Mouse (Mus musculus): ENCODE results near the gene Rnf224. TPM values are rescaled to one million over a fixed set of nuclear protein-coding genes. Genes with fewer than 3 reads are reported as not detected.
"Not testable (repeated sequence)": the region's sequence is repeated elsewhere in the genome, so short reads cannot be mapped to it uniquely, and the experiment has no call there.

The Rnf224 gene
- polyA plus RNA-seq, 1 experiment from 2014 or later: not detected

GRCm38 (mm10) chr2:25261870-25262269, 25.3 kb upstream of the Rnf224 start:
- H3K9ac ChIP-seq: peak overlapping the region; percentile 61
- no peaks in the 10 kb centered on the region for H3K9me3 ChIP-seq (ENCODE audit: control insufficient read depth, low read length)
- H3K27me3 ChIP-seq (ENCODE audit: control insufficient read depth, insufficient read depth, low read length): 0 out of 2 replicates have a peak, but pooled peaks cover 6% of the 10 kb centered on the region
- ATAC-seq (ENCODE audit: low FRiP score): no peak
- peaks cover 37% of the 10 kb centered on the region for H3K4me1 ChIP-seq (replicated peaks; ENCODE audit: control insufficient read depth, insufficient read depth, low read length)
- no peaks in the 10 kb centered on the region for H3K36me3 ChIP-seq (replicated peaks; ENCODE audit: control insufficient read depth, insufficient read depth)
- H3K4me2 ChIP-seq (replicated peaks): peak overlapping the region; percentile 100
- no peak for DNase-seq (ENCODE audit: low spot score)
- 54% methylated on average over 11 of the region's 12 CpGs for WGBS
- peak overlapping the region; percentile 80 for H3K27ac ChIP-seq
- H3K4me3 ChIP-seq (replicated peaks; ENCODE audit: low read length): peak overlapping the region; percentile 84

- Histone ChIP-seq H3K27me3 (ENCODE audit: control insufficient read depth, insufficient read depth, low read length) (0 out of 2 replicates have a peak, but pooled peaks cover under 1% of the 10 kb centered on the region), H3K27ac (no peak overlapping the region), H3K4me2 (replicated peaks) (no peak overlapping the region), H3K9ac (no peak overlapping the region), H3K9me3 (ENCODE audit: control insufficient read depth, low read length) (no peaks in the 10 kb centered on the region), H3K4me3 (replicated peaks; ENCODE audit: low read length) (no peak overlapping the region), H3K4me1 (replicated peaks; ENCODE audit: control insufficient read depth, insufficient read depth, low read length) (peaks cover 23% of the 10 kb centered on the region), H3K36me3 (replicated peaks; ENCODE audit: control insufficient read depth, insufficient read depth) (no peaks in the 10 kb centered on the region)
- ATAC-seq (ENCODE audit: low FRiP score): no peak
- WGBS: 47% methylated on average over 2 of the region's 2 CpGs
- DNase-seq (ENCODE audit: low spot score): no peak
Observed at GRCm38 (mm10) chr2:25258887-25259286, 22.3 kb upstream of the Rnf224 start.

- H3K9ac ChIP-seq; DNase-seq (ENCODE audit: low spot score); ATAC-seq (ENCODE audit: low FRiP score); H3K36me3 ChIP-seq (replicated peaks; ENCODE audit: control insufficient read depth, insufficient read depth); H3K4me3 ChIP-seq (replicated peaks; ENCODE audit: low read length); H3K4me2 ChIP-seq (replicated peaks); H3K9me3 ChIP-seq (ENCODE audit: control insufficient read depth, low read length); H3K27ac ChIP-seq; H3K27me3 ChIP-seq (ENCODE audit: control insufficient read depth, insufficient read depth, low read length): not testable (repeated sequence)
- 91% methylated on average over 5 of the region's 5 CpGs for WGBS
- H3K4me1 ChIP-seq (replicated peaks; ENCODE audit: control insufficient read depth, insufficient read depth, low read length): peaks cover 15% of the 10 kb centered on the region
Observed at GRCm38 (mm10) chr2:25257250-25257649, 20.7 kb upstream of the Rnf224 start.

- Histone ChIP-seq H3K4me2 (replicated peaks) (peak overlapping the region; percentile 100), H3K9ac (peak overlapping the region; percentile 73), H3K4me3 (replicated peaks; ENCODE audit: low read length) (peak overlapping the region; percentile 70), H3K36me3 (replicated peaks; ENCODE audit: control insufficient read depth, insufficient read depth) (peaks cover 12% of the 10 kb centered on the region), H3K4me1 (replicated peaks; ENCODE audit: control insufficient read depth, insufficient read depth, low read length) (peaks cover 15% of the 10 kb centered on the region)
- not testable (repeated sequence) for H3K9me3 ChIP-seq (ENCODE audit: control insufficient read depth, low read length); H3K27ac ChIP-seq; DNase-seq (ENCODE audit: low spot score); ATAC-seq (ENCODE audit: low FRiP score); H3K27me3 ChIP-seq (ENCODE audit: control insufficient read depth, insufficient read depth, low read length)
- 61% methylated on average over 11 of the region's 12 CpGs for WGBS
Observed at GRCm38 (mm10) chr2:25256443-25257109, 20.0 kb upstream of the Rnf224 start.

GRCm38 (mm10) chr2:25255284-25255779, 18.7 kb upstream of the Rnf224 start, which contains the start of gene Tmem203:
TSS of gene Tmem203 (plus strand) at chr2:25255439.
- DNase-seq (ENCODE audit: low spot score) (peak; percentile 94), ATAC-seq (ENCODE audit: low FRiP score) (peak; percentile 90)
- H3K36me3 ChIP-seq (replicated peaks; ENCODE audit: control insufficient read depth, insufficient read depth): peaks cover 23% of the 10 kb centered on the region
- peak within 1 kb of the TSS; percentile 73 for H3K9ac ChIP-seq
- H3K27me3 ChIP-seq (ENCODE audit: control insufficient read depth, insufficient read depth, low read length): no peaks in the 10 kb centered on the region
- H3K27ac ChIP-seq: peak within 1 kb of the TSS; percentile 72
- H3K9me3 ChIP-seq (ENCODE audit: control insufficient read depth, low read length): no peaks in the 10 kb centered on the region
- under 1% methylated on average over 39 of the region's 39 CpGs for whole genome bisulfite sequencing
- peaks cover 15% of the 10 kb centered on the region for H3K4me1 ChIP-seq (replicated peaks; ENCODE audit: control insufficient read depth, insufficient read depth, low read length)
- H3K4me2 ChIP-seq (replicated peaks): peak within 1 kb of the TSS; percentile 100
- peak within 1 kb of the TSS; percentile 70 for H3K4me3 ChIP-seq (replicated peaks; ENCODE audit: low read length)

- ATAC-seq (ENCODE audit: low FRiP score): no peak
- Histone ChIP-seq H3K36me3 (replicated peaks; ENCODE audit: control insufficient read depth, insufficient read depth) (peaks cover 52% of the 10 kb centered on the region), H3K4me2 (replicated peaks) (no peak overlapping the region), H3K27ac (no peak overlapping the region), H3K4me1 (replicated peaks; ENCODE audit: control insufficient read depth, insufficient read depth, low read length) (peaks cover 15% of the 10 kb centered on the region), H3K9ac (no peak overlapping the region), H3K4me3 (replicated peaks; ENCODE audit: low read length) (no peak overlapping the region), H3K9me3 (ENCODE audit: control insufficient read depth, low read length) (no peaks in the 10 kb centered on the region), H3K27me3 (ENCODE audit: control insufficient read depth, insufficient read depth, low read length) (no peaks in the 10 kb centered on the region)
- 93% methylated on average over 1 of the region's 1 CpGs for WGBS
- no peak for DNase-seq (ENCODE audit: low spot score)
Observed at GRCm38 (mm10) chr2:25252331-25252730, 15.7 kb upstream of the Rnf224 start.

- no peak for ATAC-seq (ENCODE audit: low FRiP score)
- peaks cover 70% of the 10 kb centered on the region for H3K36me3 ChIP-seq (replicated peaks; ENCODE audit: control insufficient read depth, insufficient read depth)
Observed at GRCm38 (mm10) chr2:25246183-25247072, 9.8 kb upstream of the Rnf224 start, which contains the start of gene AL732309.1. TSS of gene AL732309.1 (minus strand) at chr2:25246863.

GRCm38 (mm10) chr2:25244144-25244543, 7.6 kb upstream of the Rnf224 start:
- H3K4me2 ChIP-seq (replicated peaks): no peak overlapping the region
- DNase-seq (ENCODE audit: low spot score) (no peak), ATAC-seq (ENCODE audit: low FRiP score) (no peak)
- H3K27ac ChIP-seq: no peak overlapping the region
- WGBS: 91% methylated on average over 4 of the region's 4 CpGs
- H3K27me3 ChIP-seq (ENCODE audit: control insufficient read depth, insufficient read depth, low read length): no peaks in the 10 kb centered on the region
- H3K36me3 ChIP-seq (replicated peaks; ENCODE audit: control insufficient read depth, insufficient read depth): peaks cover 49% of the 10 kb centered on the region
- peaks cover 22% of the 10 kb centered on the region for H3K4me1 ChIP-seq (replicated peaks; ENCODE audit: control insufficient read depth, insufficient read depth, low read length)
- no peak overlapping the region for H3K4me3 ChIP-seq (replicated peaks; ENCODE audit: low read length)
- no peaks in the 10 kb centered on the region for H3K9me3 ChIP-seq (ENCODE audit: control insufficient read depth, low read length)
- no peak overlapping the region for H3K9ac ChIP-seq

More at GRCm38 (mm10) chr2:25246183-25247072, 9.8 kb upstream of the Rnf224 start, which contains the start of gene AL732309.1:
- Histone ChIP-seq H3K4me3 (replicated peaks; ENCODE audit: low read length) (no peak within 1 kb of the TSS), H3K9me3 (ENCODE audit: control insufficient read depth, low read length) (no peaks in the 10 kb centered on the region), H3K4me1 (replicated peaks; ENCODE audit: control insufficient read depth, insufficient read depth, low read length) (peaks cover 16% of the 10 kb centered on the region), H3K4me2 (replicated peaks) (no peak within 1 kb of the TSS), H3K27ac (no peak within 1 kb of the TSS), H3K27me3 (ENCODE audit: control insufficient read depth, insufficient read depth, low read length) (no peaks in the 10 kb centered on the region), H3K9ac (no peak within 1 kb of the TSS)
- 95% methylated on average over 10 of the region's 10 CpGs for WGBS
- DNase-seq (ENCODE audit: low spot score): no peak

- Histone ChIP-seq H3K27ac (no peak overlapping the region), H3K9me3 (ENCODE audit: control insufficient read depth, low read length) (no peaks in the 10 kb centered on the region), H3K4me3 (replicated peaks; ENCODE audit: low read length) (peak overlapping the region; percentile 72; the same call in 1 of the 2 replicates), H3K36me3 (replicated peaks; ENCODE audit: control insufficient read depth, insufficient read depth) (peaks cover 41% of the 10 kb centered on the region), H3K4me1 (replicated peaks; ENCODE audit: control insufficient read depth, insufficient read depth, low read length) (peaks cover 22% of the 10 kb centered on the region), H3K4me2 (replicated peaks) (peak overlapping the region; percentile 86), H3K27me3 (ENCODE audit: control insufficient read depth, insufficient read depth, low read length) (no peaks in the 10 kb centered on the region), H3K9ac (peak overlapping the region; percentile 87; the same call in 1 of the 2 replicates)
- no peak for DNase-seq (ENCODE audit: low spot score)
- no peak for ATAC-seq (ENCODE audit: low FRiP score)
- WGBS: 79% methylated on average over 8 of the region's 8 CpGs
Observed at GRCm38 (mm10) chr2:25243342-25243741, 6.8 kb upstream of the Rnf224 start.

Measured in hindbrain, embryonic 14.5 days (tissue).